Mouse (Mus musculus): ENCODE data around the gene Gm5737. TPM values are rescaled to one million over a fixed set of nuclear protein-coding genes. Genes with fewer than 3 reads are reported as not detected.

Gene Gm5737
- total and polyA plus RNA-seq, 2 experiments from 2014 or later = 0.11 to 0.58 TPM

- H3K27me3 ChIP-seq (ENCODE audit: insufficient read depth, low read length) = no peaks in the 10 kb centered on the region
- no peak overlapping the region for H3K4me2 ChIP-seq (ENCODE audit: low read depth, low read length)
- H3K9me3 ChIP-seq (ENCODE audit: low read length) = no peaks in the 10 kb centered on the region
- 94% methylated on average over 3 of the region's 3 CpGs for WGBS
- no peak for TF ChIP-seq CTCF (IDR thresholded peaks at IDR 0.05; ENCODE audit: low read depth)
- H3K4me1 ChIP-seq (ENCODE audit: insufficient read depth, low read length) = no peaks in the 10 kb centered on the region
- H3K9ac ChIP-seq (replicated peaks; ENCODE audit: low read length) = no peak overlapping the region
- no peak overlapping the region for H3K4me3 ChIP-seq (ENCODE audit: low read length)
- ATAC-seq (no peak), DNase-seq (ENCODE audit: low spot score) (no peak)
- no peak overlapping the region for H3K27ac ChIP-seq
- H3K36me3 ChIP-seq (ENCODE audit: insufficient read depth, low read length) = peaks cover 26% of the 10 kb centered on the region
Measured at GRCm38 (mm10) chr7:120879972-120880371, 67.8 kb downstream of the Gm5737 start.

GRCm38 (mm10) chr7:120880770-120881169 is 68.6 kb downstream of the Gm5737 start:
- WGBS = 95% methylated on average over 4 of the region's 4 CpGs
- Histone ChIP-seq H3K36me3 (ENCODE audit: insufficient read depth, low read length) (peaks cover 29% of the 10 kb centered on the region), H3K4me3 (ENCODE audit: low read length) (no peak overlapping the region), H3K4me1 (ENCODE audit: insufficient read depth, low read length) (no peaks in the 10 kb centered on the region), H3K27ac (no peak overlapping the region), H3K9me3 (ENCODE audit: low read length) (no peaks in the 10 kb centered on the region), H3K4me2 (ENCODE audit: low read depth, low read length) (no peak overlapping the region), H3K27me3 (ENCODE audit: insufficient read depth, low read length) (no peaks in the 10 kb centered on the region), H3K9ac (replicated peaks; ENCODE audit: low read length) (no peak overlapping the region)
- no peak for TF ChIP-seq CTCF (IDR thresholded peaks at IDR 0.05; ENCODE audit: low read depth)
- DNase-seq (ENCODE audit: low spot score) (no peak), ATAC-seq (no peak)

Other genes starting within 250 kb of the Gm5737 start
- gene Uqcrc2, start 177.2 kb upstream of the Gm5737 start, total RNA-seq (2014; rRNA removed) = 151 and 165 TPM in 2 replicates
- 244 and 258 TPM in 2 replicates for gene Uqcrc2, start 177.2 kb upstream of the Gm5737 start, polyA plus RNA-seq (2015; fragmentation: Nextera tagmentation; extraction: Ambion mirVana)
- gene Pdzd9, start 142.0 kb upstream of the Gm5737 start, total RNA-seq (2014; rRNA removed) = 0.99 TPM in 1 of 2 replicates, not detected in the other
- 0.40 and 0.47 TPM in 2 replicates for gene Pdzd9, start 142.0 kb upstream of the Gm5737 start, polyA plus RNA-seq (2015; fragmentation: Nextera tagmentation; extraction: Ambion mirVana)
- gene Mosmo, start 134.7 kb upstream of the Gm5737 start, total RNA-seq (2014; rRNA removed) = 18.9 and 24.6 TPM in 2 replicates
- gene Mosmo, start 134.7 kb upstream of the Gm5737 start, polyA plus RNA-seq (2015; fragmentation: Nextera tagmentation; extraction: Ambion mirVana) = 12.2 and 12.3 TPM in 2 replicates
- gene Vwa3a, start 73.0 kb upstream of the Gm5737 start, total RNA-seq (2014; rRNA removed) = 2.4 and 2.6 TPM in 2 replicates
- 1.6 and 1.8 TPM in 2 replicates for gene Vwa3a, start 73.0 kb upstream of the Gm5737 start, polyA plus RNA-seq (2015; fragmentation: Nextera tagmentation; extraction: Ambion mirVana)
- 30.7 and 44.6 TPM in 2 replicates for gene Eef2k, start 30.5 kb downstream of the Gm5737 start, total RNA-seq (2014; rRNA removed)
- gene Eef2k, start 30.5 kb downstream of the Gm5737 start, polyA plus RNA-seq (2015; fragmentation: Nextera tagmentation; extraction: Ambion mirVana) = 31.5 and 32.1 TPM in 2 replicates
- 21.1 and 25.2 TPM in 2 replicates for gene Polr3e, start 105.4 kb downstream of the Gm5737 start, total RNA-seq (2014; rRNA removed)
- 17.1 and 20.0 TPM in 2 replicates for gene Polr3e, start 105.4 kb downstream of the Gm5737 start, polyA plus RNA-seq (2015; fragmentation: Nextera tagmentation; extraction: Ambion mirVana)
- gene Cdr2, start 169.9 kb downstream of the Gm5737 start, total RNA-seq (2014; rRNA removed) = 23.9 and 24.6 TPM in 2 replicates
- 9.2 and 11.2 TPM in 2 replicates for gene Cdr2, start 169.9 kb downstream of the Gm5737 start, polyA plus RNA-seq (2015; fragmentation: Nextera tagmentation; extraction: Ambion mirVana)
- gene Mfsd13b, start 170.1 kb downstream of the Gm5737 start, total RNA-seq (2014; rRNA removed) = 0.58 and 1.3 TPM in 2 replicates
- 0.19 and 0.21 TPM in 2 replicates for gene Mfsd13b, start 170.1 kb downstream of the Gm5737 start, polyA plus RNA-seq (2015; fragmentation: Nextera tagmentation; extraction: Ambion mirVana)
- 53.4 and 62.1 TPM in 2 replicates for gene Mettl9, start 222.1 kb downstream of the Gm5737 start, total RNA-seq (2014; rRNA removed)
- 153 and 155 TPM in 2 replicates for gene Mettl9, start 222.1 kb downstream of the Gm5737 start, polyA plus RNA-seq (2015; fragmentation: Nextera tagmentation; extraction: Ambion mirVana)

Measured in hindbrain, postnatal 0 days (tissue).